In the genomic region with DNA sequence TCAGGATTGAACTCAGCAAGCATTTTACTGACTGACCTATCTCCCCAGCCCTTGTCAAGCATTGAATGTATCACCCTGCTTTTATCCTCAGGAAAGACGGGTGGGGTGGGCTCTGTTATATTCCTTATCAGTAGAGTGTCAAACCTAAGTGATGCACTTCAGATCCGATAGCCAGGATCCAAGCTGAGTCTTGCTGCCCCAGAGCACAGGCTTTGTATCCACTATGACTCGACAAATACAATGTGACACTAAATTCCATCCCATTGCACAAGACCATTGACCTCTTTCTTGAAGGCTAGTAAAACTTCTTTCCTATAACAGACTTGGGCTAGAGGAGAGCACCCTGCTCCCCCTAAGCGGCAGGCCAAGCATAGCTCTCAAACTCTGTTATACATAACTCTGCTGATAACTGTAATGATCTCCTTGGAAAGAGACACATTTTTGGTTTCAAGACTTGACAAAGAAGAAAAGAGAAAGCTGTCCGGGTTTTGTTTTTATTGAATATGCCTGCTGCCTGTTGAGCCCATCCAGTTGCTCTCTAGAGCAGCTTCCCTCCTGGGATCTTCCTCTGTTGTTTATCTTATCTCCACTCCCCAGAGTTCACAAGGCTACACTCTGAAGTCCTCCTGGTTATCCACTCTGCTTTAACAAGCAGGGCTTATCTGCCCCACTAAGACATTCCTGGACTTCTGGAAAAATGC, we compare ENCODE assay signal across 12 mouse cellular contexts.
DNase-seq lines count a peak whose midpoint lies in the region; ATAC-seq and TF ChIP-seq lines count a peak whose summit lies in the region.
"Had no signal": no experiment of that assay in that cellular context is flagged by ENCODE, and none has a peak within 500 bp of the region (broad histone marks: within the 10 kb centered on the region; RNA-seq: fewer than 3 reads in every experiment).

No protein-coding gene starts in this region.

- WGBS in heart, embryonic 10.5 days: 11% methylated on average over 5 of the region's 5 CpGs
- 32% methylated on average over 5 of the region's 5 CpGs for WGBS in lung, postnatal 0 days
- WGBS in heart, embryonic 15.5 days: 16% methylated on average over 5 of the region's 5 CpGs
- 31% methylated on average over 5 of the region's 5 CpGs for WGBS in stomach, embryonic 16.5 days
- WGBS in midbrain, embryonic 13.5 days: 83% methylated on average over 5 of the region's 5 CpGs

- ATAC-seq in lung, postnatal 0 days: no peak
- ATAC-seq in heart, embryonic 15.5 days (replicated peaks; ENCODE audit: insufficient number of reproducible peaks, insufficient read depth, low FRiP score, low read depth): no peak
- ATAC-seq in stomach, embryonic 16.5 days (ENCODE audit: insufficient read depth, low FRiP score): no peak
- no peak for ATAC-seq in midbrain, embryonic 13.5 days
- ATAC-seq: midbrain, embryonic 15.5 days had no signal

- no peaks in the 10 kb centered on the region; the same call in 1 of the 2 replicates for H3K27me3 ChIP-seq in heart, embryonic 10.5 days (ENCODE audit: insufficient read depth, poor library complexity, severe bottlenecking)
- no peaks in the 10 kb centered on the region for H3K27me3 ChIP-seq in lung, postnatal 0 days (replicated peaks; ENCODE audit: insufficient read depth, low read length)
- H3K27me3 ChIP-seq in heart, embryonic 15.5 days: no peaks in the 10 kb centered on the region
- no peaks in the 10 kb centered on the region for H3K27me3 ChIP-seq in stomach, embryonic 16.5 days (ENCODE audit: control insufficient read depth, insufficient read depth, low read length)
- no peaks in the 10 kb centered on the region for H3K27me3 ChIP-seq in midbrain, embryonic 13.5 days
- H3K27me3 ChIP-seq: midbrain, embryonic 15.5 days had no signal

- H3K9me3 ChIP-seq in heart, embryonic 10.5 days: no peaks in the 10 kb centered on the region
- no peaks in the 10 kb centered on the region for H3K9me3 ChIP-seq in lung, postnatal 0 days (ENCODE audit: low read length)
- no peaks in the 10 kb centered on the region for H3K9me3 ChIP-seq in heart, embryonic 15.5 days (replicated peaks)
- 0 out of 2 replicates have a peak, but pooled peaks cover 3% of the 10 kb centered on the region for H3K9me3 ChIP-seq in stomach, embryonic 16.5 days (replicated peaks; ENCODE audit: control insufficient read depth, low read length)
- no peaks in the 10 kb centered on the region for H3K9me3 ChIP-seq in midbrain, embryonic 13.5 days
- H3K9me3 ChIP-seq: hindbrain, embryonic 10.5 days; midbrain, embryonic 15.5 days had no signal

- peak overlapping the region; percentile 81 for H3K27ac ChIP-seq in heart, embryonic 10.5 days
- 0 out of 2 replicates have a peak overlapping the region, but pooled peaks have one; percentile 26 for H3K27ac ChIP-seq in lung, postnatal 0 days (ENCODE audit: low read length)
- peak overlapping the region; percentile 53 for H3K27ac ChIP-seq in heart, embryonic 15.5 days
- peak overlapping the region; percentile 47; the same call in 1 of the 2 replicates for H3K27ac ChIP-seq in stomach, embryonic 16.5 days (ENCODE audit: low read length)
- no peak overlapping the region for H3K27ac ChIP-seq in midbrain, embryonic 13.5 days
- H3K27ac ChIP-seq: midbrain, embryonic 15.5 days had no signal

- DNase-seq in heart, embryonic 10.5 days (ENCODE audit: low spot score): peak; percentile 81
- DNase-seq in heart, postnatal 36 days: no peak
- DNase-seq in lung, postnatal 0 days (ENCODE audit: low spot score): peak; percentile 40
- no peak for DNase-seq in lung, postnatal 4 days
- DNase-seq in right cerebral cortex, postnatal 14 days: no peak
- DNase-seq: adrenal gland, adult 8-10 months; thymus, postnatal 36 days had no signal

- peaks cover 59% of the 10 kb centered on the region for H3K4me1 ChIP-seq in heart, embryonic 10.5 days
- H3K4me1 ChIP-seq in lung, postnatal 0 days (ENCODE audit: insufficient read depth, low read depth, low read length): peaks cover 16% of the 10 kb centered on the region; the same call in 1 of the 2 replicates
- H3K4me1 ChIP-seq in heart, embryonic 15.5 days (replicated peaks): peaks cover 35% of the 10 kb centered on the region
- peaks cover 15% of the 10 kb centered on the region for H3K4me1 ChIP-seq in stomach, embryonic 16.5 days (ENCODE audit: control insufficient read depth, insufficient read depth, low read length)
- no peaks in the 10 kb centered on the region; the same call in 1 of the 2 replicates for H3K4me1 ChIP-seq in midbrain, embryonic 13.5 days (replicated peaks)
- H3K4me1 ChIP-seq: midbrain, embryonic 15.5 days had no signal

- peaks cover 35% of the 10 kb centered on the region for H3K36me3 ChIP-seq in heart, embryonic 10.5 days
- H3K36me3 ChIP-seq in lung, postnatal 0 days (ENCODE audit: insufficient read depth, low read length): no peaks in the 10 kb centered on the region
- H3K36me3 ChIP-seq in heart, embryonic 15.5 days: peaks cover 5% of the 10 kb centered on the region; the same call in 1 of the 2 replicates
- H3K36me3 ChIP-seq in stomach, embryonic 16.5 days (ENCODE audit: control insufficient read depth, insufficient read depth, low read length): no peaks in the 10 kb centered on the region
- no peaks in the 10 kb centered on the region for H3K36me3 ChIP-seq in midbrain, embryonic 13.5 days
- H3K36me3 ChIP-seq: hindbrain, embryonic 10.5 days; midbrain, embryonic 15.5 days had no signal

- H3K4me2 ChIP-seq in lung, postnatal 0 days (replicated peaks; ENCODE audit: low read depth, low read length): no peak overlapping the region
- H3K4me2 ChIP-seq in heart, embryonic 15.5 days: no peak overlapping the region
- no peak overlapping the region for H3K4me2 ChIP-seq in stomach, embryonic 16.5 days (ENCODE audit: low read depth, low read length)
- no peak overlapping the region for H3K4me2 ChIP-seq in midbrain, embryonic 13.5 days (replicated peaks)
- H3K4me2 ChIP-seq: midbrain, embryonic 15.5 days had no signal

- no peak overlapping the region for H3K9ac ChIP-seq in lung, postnatal 0 days (replicated peaks; ENCODE audit: low read depth)
- no peak overlapping the region for H3K9ac ChIP-seq in heart, embryonic 15.5 days
- H3K9ac ChIP-seq in stomach, embryonic 16.5 days (ENCODE audit: low read length): no peak overlapping the region
- H3K9ac ChIP-seq in midbrain, embryonic 13.5 days (replicated peaks): no peak overlapping the region
- H3K9ac ChIP-seq: midbrain, embryonic 15.5 days had no signal

- no peak for TF ChIP-seq CTCF in lung, postnatal 0 days (IDR thresholded peaks at IDR 0.05)

- intact Hi-C loops in heart, postnatal 36 days (cut with DNase I): no loop called here

- TF ChIP-seq EP300 in lung, postnatal 0 days (IDR thresholded peaks at IDR 0.05): no peak

- 0 out of 2 replicates have a peak overlapping the region, but pooled peaks have one; percentile 22 for H3K4me3 ChIP-seq in heart, embryonic 10.5 days
- H3K4me3 ChIP-seq in lung, postnatal 0 days (ENCODE audit: low read depth, low read length): no peak overlapping the region
- no peak overlapping the region for H3K4me3 ChIP-seq in heart, embryonic 15.5 days
- no peak overlapping the region for H3K4me3 ChIP-seq in stomach, embryonic 16.5 days (replicated peaks; ENCODE audit: low read length)
- no peak overlapping the region for H3K4me3 ChIP-seq in midbrain, embryonic 13.5 days (replicated peaks)
- H3K4me3 ChIP-seq: hindbrain, embryonic 10.5 days; midbrain, embryonic 15.5 days had no signal

Comparison
In these comparisons a context has a peak if more than half of its experiments do, and no peak if none do; other contexts are left out.
1. DNase-seq: peak in heart, embryonic 10.5 days (single experiment) and lung, postnatal 0 days (single experiment); none in heart, postnatal 36 days (0 of 2), lung, postnatal 4 days (0 of 2) and right cerebral cortex, postnatal 14 days (single experiment).